Mouse (Mus musculus) spleen, adult 18-20 months (tissue): ENCODE measurements around the gene Olfr1254.

Experiments
- DNase-seq, 2 experiments: peaks; one replicate each; pipeline ENCODE4 v3.0.0; 2022; ENCODE audit warnings: mixed read lengths in 2 of 2

Olfr1254 gene

GRCm38 (mm10) chr2:89793519-89793918 is at the start of gene Olfr1254:
Gene Olfr1254 (minus strand): TSS chr2:89793619.
- DNase-seq, result no peak

- no peak for DNase-seq
Measured at GRCm38 (mm10) chr2:89841455-89841854, 48.0 kb upstream of the Olfr1254 start, which contains the start of gene Olfr1256. Gene Olfr1256 (minus strand): TSS chr2:89841555.

GRCm38 (mm10) chr2:89820216-89820615 is 26.8 kb upstream of the Olfr1254 start:
- no peak for DNase-seq

- DNase-seq, result no peak
Measured at GRCm38 (mm10) chr2:89811751-89812150, 18.3 kb upstream of the Olfr1254 start, which contains the start of gene Olfr1255. Gene Olfr1255 (plus strand): TSS chr2:89812051.

GRCm38 (mm10) chr2:89810751-89811150 is 17.3 kb upstream of the Olfr1254 start:
- DNase-seq, result no peak

- no peak for DNase-seq
Measured at GRCm38 (mm10) chr2:89799583-89799982, 6.2 kb upstream of the Olfr1254 start.

GRCm38 (mm10) chr2:89756990-89757389 is 36.4 kb downstream of the Olfr1254 start, which contains the start of gene Olfr1253:
Gene Olfr1253 (minus strand): TSS chr2:89757090.
- DNase-seq, result no peak
